Mouse (Mus musculus) right cerebral cortex, postnatal 10 days (tissue): Measurements from ENCODE around the gene Bcas2.
"Not testable (repeated sequence)": the region's sequence is repeated elsewhere in the genome, so short reads cannot be mapped to it uniquely, and the experiment has no call there.

Source experiments
- DNase-seq, 2 experiments: peaks; one replicate each; pipeline ENCODE4 v3.0.0; 2021; ENCODE audit warnings: low spot score in 2 of 2

Bcas2 gene

GRCm38 (mm10) chr3:103215399-103215798, 43.9 kb downstream of the Bcas2 start:
- not testable (repeated sequence) for DNase-seq

GRCm38 (mm10) chr3:103221435-103221834, 50.0 kb downstream of the Bcas2 start:
- peak; percentile 59 to 71 for DNase-seq

DNA sequence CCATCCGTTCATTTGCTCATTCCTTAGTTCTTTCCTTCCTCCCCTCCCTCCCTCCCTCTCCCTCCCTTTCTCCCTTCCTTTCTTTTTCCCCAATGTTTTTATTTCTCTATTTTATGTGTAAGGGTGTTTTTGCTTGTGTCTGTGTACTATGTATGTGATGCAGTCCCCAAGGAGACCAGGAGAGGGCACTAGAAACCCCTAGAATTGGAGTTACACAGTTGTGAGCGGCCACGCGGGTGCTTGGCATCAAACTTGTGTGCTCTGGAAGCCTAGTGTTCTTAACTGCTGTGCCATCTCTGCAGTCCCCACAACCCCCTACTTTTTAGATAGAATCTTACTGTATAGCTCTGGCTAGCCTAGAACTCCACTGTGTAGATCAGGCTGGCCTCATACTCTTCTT, 52.3 kb downstream of the Bcas2 start:
- DNase-seq, result no peak

GRCm38 (mm10) chr3:103224231-103224765, 52.8 kb downstream of the Bcas2 start:
- DNase-seq, result no peak

DNA sequence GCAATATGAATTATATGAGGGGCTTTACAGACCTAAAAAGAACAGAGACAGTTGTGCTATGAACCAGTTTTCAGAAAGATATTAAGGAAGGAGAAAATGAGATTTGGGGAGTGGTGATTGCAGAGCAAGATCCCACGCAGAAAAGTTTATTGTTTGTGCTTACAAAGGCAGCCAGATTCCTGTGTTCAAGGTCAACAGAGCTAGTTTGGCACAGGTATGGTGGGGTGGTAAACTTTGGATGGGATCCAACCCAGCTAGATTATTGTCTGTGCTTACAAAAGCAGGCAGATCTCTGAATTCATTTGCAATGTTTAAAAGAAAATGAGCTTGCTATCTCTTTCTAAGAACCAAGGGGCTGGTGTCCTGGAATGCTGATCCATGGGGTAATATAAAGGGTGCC, 56.3 kb downstream of the Bcas2 start:
- DNase-seq, result no peak
